Mouse (Mus musculus) brain, embryonic 18.5 days (tissue): ENCODE measurements around the gene Efna5.

Experiments used
- DNase-seq: peaks from one replicate; pipeline ENCODE4 v3.0.0-alpha.2; 2012; ENCODE audit warnings: low read depth, low spot score

Gene Efna5

GRCm38 (mm10) chr17:62748803-62749619 lies 132.1 kb downstream of the Efna5 start:
- DNase-seq, result no peak

- DNase-seq, result no peak
Measured at GRCm38 (mm10) chr17:62747381-62747780, 133.7 kb downstream of the Efna5 start.

- no peak for DNase-seq
Measured at GRCm38 (mm10) chr17:62746827-62747226, 134.3 kb downstream of the Efna5 start.

- DNase-seq, result no peak
Measured at GRCm38 (mm10) chr17:62745286-62745685, 135.8 kb downstream of the Efna5 start.

- DNase-seq, result no peak
Measured at GRCm38 (mm10) chr17:62744239-62744638, 136.9 kb downstream of the Efna5 start.

GRCm38 (mm10) chr17:62741702-62742101 lies 139.4 kb downstream of the Efna5 start:
- DNase-seq, result no peak

- DNase-seq, result no peak
Measured at GRCm38 (mm10) chr17:62741020-62741419, 140.1 kb downstream of the Efna5 start.

GRCm38 (mm10) chr17:62739993-62740392 lies 141.1 kb downstream of the Efna5 start:
- no peak for DNase-seq

- DNase-seq, result no peak
Measured at GRCm38 (mm10) chr17:62737404-62737803, 143.7 kb downstream of the Efna5 start.

GRCm38 (mm10) chr17:62735943-62736342 lies 145.2 kb downstream of the Efna5 start:
- DNase-seq, result no peak

GRCm38 (mm10) chr17:62734901-62735300 lies 146.2 kb downstream of the Efna5 start:
- no peak for DNase-seq

- DNase-seq, result no peak
Measured at GRCm38 (mm10) chr17:62734067-62734466, 147.1 kb downstream of the Efna5 start.

GRCm38 (mm10) chr17:62729754-62730470 lies 151.2 kb downstream of the Efna5 start:
- no peak for DNase-seq

- DNase-seq, result no peak
Measured at GRCm38 (mm10) chr17:62728142-62728917, 152.8 kb downstream of the Efna5 start.

GRCm38 (mm10) chr17:62726102-62726501 lies 155.0 kb downstream of the Efna5 start:
- no peak for DNase-seq

GRCm38 (mm10) chr17:62722962-62723361 lies 158.2 kb downstream of the Efna5 start:
- DNase-seq, result no peak

- DNase-seq, result no peak
Measured at GRCm38 (mm10) chr17:62721595-62721994, 159.5 kb downstream of the Efna5 start.

GRCm38 (mm10) chr17:62720740-62721450 lies 160.2 kb downstream of the Efna5 start:
- no peak for DNase-seq

- no peak for DNase-seq
Measured at GRCm38 (mm10) chr17:62717426-62718131, 163.5 kb downstream of the Efna5 start.

- DNase-seq, result no peak
Measured at GRCm38 (mm10) chr17:62713455-62713854, 167.7 kb downstream of the Efna5 start.

GRCm38 (mm10) chr17:62706418-62706817 lies 174.7 kb downstream of the Efna5 start:
- no peak for DNase-seq
